Mouse (Mus musculus): ENCODE results near the gene Pam.

GRCm38 (mm10) chr1:97802207-97802902 is 293.1 kb downstream of the Pam start:
- TF ChIP-seq CTCF (IDR thresholded peaks at IDR 0.05; ENCODE audit: borderline replicate concordance, insufficient read depth, low read depth, low read length), result no peak
- TF ChIP-seq POLR2A (IDR thresholded peaks at IDR 0.05; ENCODE audit: borderline replicate concordance, insufficient read depth, low read length), result no peak

Measured in cerebellum, adult 2 months (tissue).